Mouse (Mus musculus) c-Kit-positive CD71-negative TER-119-negative erythroid progenitor cells, embryonic 14.5 days (primary cell): ENCODE data around the gene Ypel2.

Experiments used
- DNase-seq: peaks from one replicate; pipeline ENCODE4 v3.0.0-alpha.2; 2013; ENCODE audit warnings: low read depth

The Ypel2 gene

GRCm38 (mm10) chr11:86961510-86962303, 31.8 kb downstream of the Ypel2 start:
- no peak for DNase-seq

GRCm38 (mm10) chr11:86960331-86960730, 33.2 kb downstream of the Ypel2 start:
- DNase-seq, result no peak

- DNase-seq, result no peak
Observed at GRCm38 (mm10) chr11:86958721-86959675, 34.5 kb downstream of the Ypel2 start.

- no peak for DNase-seq
Observed at GRCm38 (mm10) chr11:86958182-86958581, 35.3 kb downstream of the Ypel2 start.

- no peak for DNase-seq
Observed at GRCm38 (mm10) chr11:86956363-86956762, 37.1 kb downstream of the Ypel2 start.

- DNase-seq, result no peak
Observed at GRCm38 (mm10) chr11:86954616-86955270, 38.8 kb downstream of the Ypel2 start.

GRCm38 (mm10) chr11:86953096-86953495, 40.4 kb downstream of the Ypel2 start:
- DNase-seq, result no peak

GRCm38 (mm10) chr11:86952659-86953058, 40.8 kb downstream of the Ypel2 start:
- no peak for DNase-seq

- no peak for DNase-seq
Observed at GRCm38 (mm10) chr11:86951672-86952071, 41.8 kb downstream of the Ypel2 start.

- DNase-seq, result no peak
Observed at GRCm38 (mm10) chr11:86950491-86950890, 43.0 kb downstream of the Ypel2 start.

GRCm38 (mm10) chr11:86949951-86950441, 43.5 kb downstream of the Ypel2 start:
- no peak for DNase-seq

- DNase-seq, result no peak
Observed at GRCm38 (mm10) chr11:86946644-86947195, 46.8 kb downstream of the Ypel2 start.

- DNase-seq, result no peak
Observed at GRCm38 (mm10) chr11:86945933-86946332, 47.6 kb downstream of the Ypel2 start.

GRCm38 (mm10) chr11:86945058-86945457, 48.4 kb downstream of the Ypel2 start:
- DNase-seq, result no peak

GRCm38 (mm10) chr11:86944539-86944938, 49.0 kb downstream of the Ypel2 start:
- no peak for DNase-seq

GRCm38 (mm10) chr11:86941904-86942303, 51.6 kb downstream of the Ypel2 start:
- no peak for DNase-seq

- no peak for DNase-seq
Observed at GRCm38 (mm10) chr11:86939503-86939902, 54.0 kb downstream of the Ypel2 start.

- DNase-seq, result no peak
Observed at GRCm38 (mm10) chr11:86938551-86938950, 55.0 kb downstream of the Ypel2 start.

GRCm38 (mm10) chr11:86938108-86938507, 55.4 kb downstream of the Ypel2 start:
- DNase-seq, result no peak

- DNase-seq, result no peak
Observed at GRCm38 (mm10) chr11:86936938-86937337, 56.6 kb downstream of the Ypel2 start.

GRCm38 (mm10) chr11:86934895-86935294, 58.6 kb downstream of the Ypel2 start:
- no peak for DNase-seq

- DNase-seq, result no peak
Observed at GRCm38 (mm10) chr11:86932201-86932600, 61.3 kb downstream of the Ypel2 start.
